Mouse (Mus musculus) stomach, postnatal 0 days (tissue): ENCODE measurements around the gene Mark1.

Experiments used
- CTCF ChIP-seq: IDR thresholded peaks from 2 replicates; pipeline ENCODE4 v1.5.1; 2016; ENCODE audit warnings: antibody characterized with exemption, low read depth, mild to moderate bottlenecking, moderate library complexity
- EP300 ChIP-seq: optimal IDR thresholded peaks from 2 replicates; pipeline ENCODE3; 2016; ENCODE audit warnings: antibody characterized with exemption

- TF ChIP-seq CTCF (no peak), EP300 (no peak)
Measured at GRCm38 (mm10) chr1:184870646-184871385, 128.6 kb downstream of the Mark1 start.
